Mouse (Mus musculus): ENCODE measurements at regions not wholly inside any gene's neighbourhood (a gene's known extent, or its start where the extent isn't known, plus 50 kb on each side); places are given as distances from the start of the nearest gene placed in this dataset.
A peak's percentile ranks its signal among the peaks of the same experiment; 100 is the strongest.

DNA sequence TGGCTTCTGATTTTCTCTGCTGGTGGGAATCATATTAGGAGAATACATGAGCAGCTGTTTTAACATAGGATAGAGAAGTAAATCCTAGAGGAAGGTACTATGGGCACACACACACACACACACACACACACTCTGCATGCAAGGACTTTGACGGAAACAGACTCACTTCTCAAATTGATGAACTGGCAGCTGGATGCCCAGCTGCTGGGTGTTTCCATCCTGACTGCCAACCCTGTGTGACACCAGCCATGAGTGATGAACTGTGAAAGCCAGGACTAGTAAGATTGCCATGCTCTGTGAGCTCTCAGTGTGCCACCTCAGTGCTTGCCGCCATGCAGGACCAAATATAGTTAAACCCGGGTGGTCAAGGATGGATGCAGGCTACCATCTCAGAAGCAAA is 107.7 kb upstream of the Ly86 start:
- Histone ChIP-seq H3K4me1 (ENCODE audit: insufficient read depth, low read length) (no peaks in the 10 kb centered on the region), H3K36me3 (ENCODE audit: insufficient read depth, low read length) (no peaks in the 10 kb centered on the region), H3K4me2 (ENCODE audit: low read depth, low read length) (no peak overlapping the region), H3K4me3 (ENCODE audit: low read length) (no peak overlapping the region), H3K9ac (replicated peaks; ENCODE audit: low read length) (no peak overlapping the region), H3K27me3 (ENCODE audit: insufficient read depth, low read length) (no peaks in the 10 kb centered on the region), H3K27ac (no peak overlapping the region), H3K9me3 (ENCODE audit: low read length) (no peaks in the 10 kb centered on the region)
- WGBS: 72% methylated on average over 3 of the region's 3 CpGs
- TF ChIP-seq CTCF (IDR thresholded peaks at IDR 0.05; ENCODE audit: low read depth): no peak
- DNase-seq (ENCODE audit: low spot score): no peak
- ATAC-seq: no peak

- Histone ChIP-seq H3K27me3 (ENCODE audit: insufficient read depth, low read length) (no peaks in the 10 kb centered on the region), H3K4me2 (ENCODE audit: low read depth, low read length) (no peak overlapping the region), H3K4me3 (ENCODE audit: low read length) (no peak overlapping the region), H3K9ac (replicated peaks; ENCODE audit: low read length) (no peak overlapping the region), H3K36me3 (ENCODE audit: insufficient read depth, low read length) (no peaks in the 10 kb centered on the region), H3K9me3 (ENCODE audit: low read length) (no peaks in the 10 kb centered on the region), H3K4me1 (ENCODE audit: insufficient read depth, low read length) (no peaks in the 10 kb centered on the region), H3K27ac (no peak overlapping the region)
- TF ChIP-seq CTCF (IDR thresholded peaks at IDR 0.05; ENCODE audit: low read depth): no peak
- no peak for ATAC-seq
- DNase-seq (ENCODE audit: low spot score): no peak
- WGBS: 87% methylated on average over 1 of the region's 1 CpGs
These were observed 119.2 kb upstream of the Ly86 start for GRCm38 (mm10) chr13:37225834-37226233.

- DNase-seq (ENCODE audit: low spot score): no peak
- WGBS: 69% methylated on average over 3 of the region's 3 CpGs
These were observed 124.6 kb upstream of the Ly86 start for GRCm38 (mm10) chr13:37220436-37220835.

GRCm38 (mm10) chr13:37218596-37218995 is 126.4 kb upstream of the Ly86 start:
- no peak overlapping the region for H3K9ac ChIP-seq (replicated peaks; ENCODE audit: low read length)
- no peaks in the 10 kb centered on the region for H3K27me3 ChIP-seq (ENCODE audit: insufficient read depth, low read length)
- no peaks in the 10 kb centered on the region for H3K9me3 ChIP-seq (ENCODE audit: low read length)
- ATAC-seq (no peak), DNase-seq (ENCODE audit: low spot score) (no peak)
- 93% methylated on average over 4 of the region's 4 CpGs for WGBS
- no peak for TF ChIP-seq CTCF (IDR thresholded peaks at IDR 0.05; ENCODE audit: low read depth)
- H3K4me2 ChIP-seq (ENCODE audit: low read depth, low read length): no peak overlapping the region
- no peaks in the 10 kb centered on the region for H3K4me1 ChIP-seq (ENCODE audit: insufficient read depth, low read length)
- H3K36me3 ChIP-seq (ENCODE audit: insufficient read depth, low read length): no peaks in the 10 kb centered on the region
- no peak overlapping the region for H3K27ac ChIP-seq
- no peak overlapping the region for H3K4me3 ChIP-seq (ENCODE audit: low read length)

More at GRCm38 (mm10) chr13:37220436-37220835, 124.6 kb upstream of the Ly86 start:
- Histone ChIP-seq H3K27ac (no peak overlapping the region), H3K4me2 (ENCODE audit: low read depth, low read length) (no peak overlapping the region), H3K9ac (replicated peaks; ENCODE audit: low read length) (no peak overlapping the region), H3K36me3 (ENCODE audit: insufficient read depth, low read length) (no peaks in the 10 kb centered on the region), H3K4me1 (ENCODE audit: insufficient read depth, low read length) (no peaks in the 10 kb centered on the region), H3K27me3 (ENCODE audit: insufficient read depth, low read length) (no peaks in the 10 kb centered on the region), H3K4me3 (ENCODE audit: low read length) (no peak overlapping the region), H3K9me3 (ENCODE audit: low read length) (no peaks in the 10 kb centered on the region)
- ATAC-seq: no peak
- no peak for TF ChIP-seq CTCF (IDR thresholded peaks at IDR 0.05; ENCODE audit: low read depth)

DNA sequence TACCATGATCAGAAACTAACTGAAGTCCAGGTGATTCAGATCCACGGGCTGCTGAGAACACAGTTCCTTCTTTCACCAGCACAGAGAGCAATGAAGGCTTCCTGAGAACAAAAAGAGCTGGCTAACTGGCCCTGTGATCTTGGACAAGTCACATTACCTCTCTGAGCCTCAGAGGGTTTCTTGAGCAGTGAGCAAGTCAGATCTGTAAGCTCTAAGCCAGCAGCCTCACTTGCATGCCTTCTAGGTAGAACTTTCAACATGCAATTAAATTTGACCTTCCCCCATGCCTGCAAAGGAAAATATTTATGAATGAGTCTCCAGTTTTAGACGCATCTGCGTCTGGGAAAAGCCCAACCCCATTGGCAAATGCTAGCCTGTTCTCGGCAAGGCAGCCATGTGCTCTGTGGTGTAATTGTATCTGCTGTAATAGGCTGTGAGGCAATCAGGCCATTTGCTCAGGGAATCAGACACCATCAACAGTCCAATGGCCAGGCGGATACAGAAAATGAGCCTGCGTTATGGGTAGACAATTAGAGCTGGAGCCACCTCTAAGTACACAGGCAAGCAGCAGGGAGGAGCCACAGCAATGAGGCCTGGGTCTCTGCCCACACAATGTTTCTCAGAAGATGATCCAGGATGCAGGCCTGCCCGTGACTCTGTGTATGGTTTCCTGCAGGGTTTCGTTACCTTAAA is 130.3 kb upstream of the Ly86 start:
- Histone ChIP-seq H3K4me2 (ENCODE audit: low read depth, low read length) (no peak overlapping the region), H3K4me1 (ENCODE audit: insufficient read depth, low read length) (no peaks in the 10 kb centered on the region), H3K9me3 (ENCODE audit: low read length) (no peaks in the 10 kb centered on the region), H3K4me3 (ENCODE audit: low read length) (no peak overlapping the region), H3K27ac (no peak overlapping the region), H3K9ac (replicated peaks; ENCODE audit: low read length) (no peak overlapping the region), H3K36me3 (ENCODE audit: insufficient read depth, low read length) (no peaks in the 10 kb centered on the region), H3K27me3 (ENCODE audit: insufficient read depth, low read length) (no peaks in the 10 kb centered on the region)
- WGBS: 65% methylated on average over 8 of the region's 8 CpGs
- no peak for TF ChIP-seq CTCF (IDR thresholded peaks at IDR 0.05; ENCODE audit: low read depth)
- peak; percentile 4 for DNase-seq (ENCODE audit: low spot score)
- ATAC-seq: peak; percentile 56; the same call in 1 of the 2 replicates

GRCm38 (mm10) chr13:37197136-37197535 is 147.1 kb upstream of the F13a1 start:
- no peak overlapping the region for H3K4me2 ChIP-seq (ENCODE audit: low read depth, low read length)
- H3K9ac ChIP-seq (replicated peaks; ENCODE audit: low read length): no peak overlapping the region
- 95% methylated on average over 2 of the region's 2 CpGs for WGBS
- no peaks in the 10 kb centered on the region for H3K9me3 ChIP-seq (ENCODE audit: low read length)
- no peak overlapping the region for H3K27ac ChIP-seq
- no peaks in the 10 kb centered on the region for H3K27me3 ChIP-seq (ENCODE audit: insufficient read depth, low read length)
- H3K4me3 ChIP-seq (ENCODE audit: low read length): no peak overlapping the region
- TF ChIP-seq CTCF (IDR thresholded peaks at IDR 0.05; ENCODE audit: low read depth): no peak
- H3K36me3 ChIP-seq (ENCODE audit: insufficient read depth, low read length): no peaks in the 10 kb centered on the region
- DNase-seq (ENCODE audit: low spot score) (no peak), ATAC-seq (no peak)
- no peaks in the 10 kb centered on the region for H3K4me1 ChIP-seq (ENCODE audit: insufficient read depth, low read length)

DNA sequence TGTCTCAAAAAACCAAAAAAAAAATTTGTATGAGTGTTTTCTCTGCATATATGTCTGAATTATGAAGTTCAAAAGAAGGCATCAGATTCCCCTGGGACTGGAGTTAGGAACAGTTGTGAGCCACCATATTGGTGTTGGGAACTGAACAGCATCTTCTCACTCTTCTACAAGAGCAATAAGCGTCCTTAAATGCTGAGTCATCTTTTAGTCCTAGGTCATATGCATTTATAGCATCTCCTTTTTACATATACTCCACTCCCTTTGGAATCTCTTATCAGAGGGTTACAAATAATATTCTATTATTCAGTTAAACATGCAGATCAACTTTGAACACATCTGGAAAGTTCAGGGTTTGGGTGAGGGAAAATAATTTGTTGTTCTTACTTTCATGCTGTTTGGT is 145.8 kb upstream of the F13a1 start:
- Histone ChIP-seq H3K4me1 (ENCODE audit: insufficient read depth, low read length) (no peaks in the 10 kb centered on the region), H3K9me3 (ENCODE audit: low read length) (no peaks in the 10 kb centered on the region), H3K4me3 (ENCODE audit: low read length) (no peak overlapping the region), H3K4me2 (ENCODE audit: low read depth, low read length) (no peak overlapping the region), H3K36me3 (ENCODE audit: insufficient read depth, low read length) (no peaks in the 10 kb centered on the region), H3K27ac (no peak overlapping the region), H3K9ac (replicated peaks; ENCODE audit: low read length) (no peak overlapping the region), H3K27me3 (ENCODE audit: insufficient read depth, low read length) (no peaks in the 10 kb centered on the region)
- ATAC-seq (no peak), DNase-seq (ENCODE audit: low spot score) (no peak)
- no peak for TF ChIP-seq CTCF (IDR thresholded peaks at IDR 0.05; ENCODE audit: low read depth)
- 75% methylated on average over 1 of the region's 1 CpGs for WGBS
